Mouse (Mus musculus): Measurements from ENCODE around the gene Sap30bp. TPM values are rescaled to one million over a fixed set of nuclear protein-coding genes. Genes with fewer than 3 reads are reported as not detected.

Gene Sap30bp
- polyA plus RNA-seq, 1 experiment from 2014 or later = 51.0 TPM

- Histone ChIP-seq H3K27ac (no peak overlapping the region), H3K9me3 (replicated peaks) (no peaks in the 10 kb centered on the region), H3K4me3 (no peak overlapping the region), H3K4me2 (replicated peaks) (no peak overlapping the region), H3K4me1 (peaks cover 36% of the 10 kb centered on the region), H3K9ac (no peak overlapping the region), H3K27me3 (peaks cover 11% of the 10 kb centered on the region), H3K36me3 (0 out of 2 replicates have a peak, but pooled peaks cover 6% of the 10 kb centered on the region)
- WGBS = 79% methylated on average over 13 of the region's 13 CpGs
- ATAC-seq (ENCODE audit: low FRiP score) = no peak
Observed at GRCm38 (mm10) chr11:116008832-116009375, 75.8 kb downstream of the Sap30bp start.

DNA sequence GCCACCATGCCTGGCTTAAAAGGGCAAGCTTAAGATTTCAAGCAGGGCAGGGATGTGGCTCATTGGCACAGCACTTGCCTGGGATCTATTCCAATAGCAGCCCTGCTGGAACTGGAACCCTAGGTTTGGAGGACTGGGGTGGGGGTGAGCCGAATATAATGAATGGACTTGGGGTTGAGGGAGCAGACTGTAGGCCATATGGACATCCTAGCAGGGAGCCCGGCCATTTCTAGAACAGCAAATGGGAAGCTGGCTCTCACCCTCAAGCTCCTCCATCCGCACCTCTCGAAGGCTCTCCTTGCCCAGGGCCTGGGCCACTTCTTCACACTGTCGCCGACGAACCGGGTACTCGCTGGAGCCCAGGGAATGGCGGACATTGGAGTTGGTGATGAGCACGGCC, 76.6 kb downstream of the Sap30bp start:
- Histone ChIP-seq H3K4me3 (no peak overlapping the region), H3K9me3 (replicated peaks) (no peaks in the 10 kb centered on the region), H3K4me2 (replicated peaks) (no peak overlapping the region), H3K27me3 (peaks cover 11% of the 10 kb centered on the region), H3K36me3 (0 out of 2 replicates have a peak, but pooled peaks cover 6% of the 10 kb centered on the region), H3K9ac (no peak overlapping the region), H3K4me1 (peaks cover 34% of the 10 kb centered on the region), H3K27ac (no peak overlapping the region)
- 87% methylated on average over 11 of the region's 11 CpGs for WGBS
- no peak for ATAC-seq (ENCODE audit: low FRiP score)

GRCm38 (mm10) chr11:116010146-116010545, 77.1 kb downstream of the Sap30bp start:
- 96% methylated on average over 8 of the region's 8 CpGs for WGBS

DNA sequence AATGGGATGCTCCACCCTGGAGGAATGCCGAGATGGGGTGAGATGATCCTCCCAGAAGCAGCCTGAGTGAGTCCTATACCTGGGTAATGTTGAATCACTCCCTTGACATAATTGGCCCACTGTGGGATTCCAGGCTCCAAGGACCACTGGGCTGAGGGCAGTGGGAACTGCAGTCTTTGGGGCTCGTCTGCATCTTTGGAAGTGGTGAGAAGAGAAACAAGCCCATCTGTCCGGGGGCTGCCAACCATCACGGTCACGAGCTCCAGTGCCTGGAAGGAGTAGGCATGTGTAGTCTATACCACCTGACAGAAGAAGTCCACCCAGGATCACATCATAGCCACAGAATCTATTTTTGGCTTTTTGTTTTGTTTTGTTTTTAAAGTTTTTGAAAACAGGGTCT, 77.9 kb downstream of the Sap30bp start:
- Histone ChIP-seq H3K4me2 (replicated peaks) (no peak overlapping the region), H3K9ac (no peak overlapping the region), H3K27ac (no peak overlapping the region), H3K4me1 (peaks cover 21% of the 10 kb centered on the region), H3K27me3 (peaks cover 2% of the 10 kb centered on the region; the same call in 1 of the 2 replicates), H3K4me3 (no peak overlapping the region), H3K36me3 (0 out of 2 replicates have a peak, but pooled peaks cover 6% of the 10 kb centered on the region), H3K9me3 (replicated peaks) (no peaks in the 10 kb centered on the region)
- 85% methylated on average over 5 of the region's 5 CpGs for WGBS
- ATAC-seq (ENCODE audit: low FRiP score) = no peak

More at GRCm38 (mm10) chr11:116010146-116010545, 77.1 kb downstream of the Sap30bp start:
- Histone ChIP-seq H3K27me3 (peaks cover 10% of the 10 kb centered on the region), H3K4me3 (no peak overlapping the region), H3K27ac (no peak overlapping the region), H3K9ac (no peak overlapping the region), H3K9me3 (replicated peaks) (no peaks in the 10 kb centered on the region), H3K4me1 (peaks cover 29% of the 10 kb centered on the region), H3K4me2 (replicated peaks) (no peak overlapping the region), H3K36me3 (0 out of 2 replicates have a peak, but pooled peaks cover 6% of the 10 kb centered on the region)
- no peak for ATAC-seq (ENCODE audit: low FRiP score)

GRCm38 (mm10) chr11:116011529-116012261, 78.6 kb downstream of the Sap30bp start:
- WGBS = 19% methylated on average over 14 of the region's 14 CpGs
- ATAC-seq (ENCODE audit: low FRiP score) = no peak; the same call in 1 of the 2 replicates
- no peaks in the 10 kb centered on the region for H3K9me3 ChIP-seq (replicated peaks)
- H3K9ac ChIP-seq = peak overlapping the region; percentile 77
- peaks cover 2% of the 10 kb centered on the region; the same call in 1 of the 2 replicates for H3K27me3 ChIP-seq
- H3K4me3 ChIP-seq = peak overlapping the region; percentile 55
- peaks cover 19% of the 10 kb centered on the region for H3K4me1 ChIP-seq
- peak overlapping the region; percentile 72 for H3K27ac ChIP-seq
- H3K36me3 ChIP-seq = 0 out of 2 replicates have a peak, but pooled peaks cover 6% of the 10 kb centered on the region
- peak overlapping the region; percentile 85 for H3K4me2 ChIP-seq (replicated peaks)

- ATAC-seq (ENCODE audit: low FRiP score) = peak; percentile 78
- Histone ChIP-seq H3K27ac (peak within 1 kb of the TSS; percentile 72), H3K36me3 (0 out of 2 replicates have a peak, but pooled peaks cover 6% of the 10 kb centered on the region), H3K27me3 (peaks cover 2% of the 10 kb centered on the region; the same call in 1 of the 2 replicates), H3K4me1 (peaks cover 19% of the 10 kb centered on the region), H3K9me3 (replicated peaks) (no peaks in the 10 kb centered on the region), H3K9ac (peak within 1 kb of the TSS; percentile 77), H3K4me3 (peak within 1 kb of the TSS; percentile 55), H3K4me2 (replicated peaks) (peak within 1 kb of the TSS; percentile 85)
- under 1% methylated on average over 55 of the region's 55 CpGs for WGBS
Observed at GRCm38 (mm10) chr11:116012262-116012947, 79.3 kb downstream of the Sap30bp start, which contains the start of gene Galk1. Galk1 (minus strand) TSS chr11:116012719.

GRCm38 (mm10) chr11:116014821-116015220, 81.7 kb downstream of the Sap30bp start:
- H3K27me3 ChIP-seq = peaks cover 2% of the 10 kb centered on the region; the same call in 1 of the 2 replicates
- ATAC-seq (ENCODE audit: low FRiP score) = no peak
- no peak overlapping the region for H3K27ac ChIP-seq
- H3K9me3 ChIP-seq (replicated peaks) = no peaks in the 10 kb centered on the region
- 70% methylated on average over 8 of the region's 8 CpGs for WGBS
- 0 out of 2 replicates have a peak, but pooled peaks cover 1% of the 10 kb centered on the region for H3K36me3 ChIP-seq
- peaks cover 19% of the 10 kb centered on the region for H3K4me1 ChIP-seq
- H3K4me3 ChIP-seq = no peak overlapping the region
- H3K9ac ChIP-seq = no peak overlapping the region
- no peak overlapping the region for H3K4me2 ChIP-seq (replicated peaks)

Other genes with a start within 250 kb of the Sap30bp start
- gene Grb2, start 224.7 kb upstream of the Sap30bp start, polyA plus RNA-seq (2016; fragmentation: Nextera tagmentation; extraction: Ambion mirVana) = 151 and 164 TPM in 2 replicates
- 41.6 and 42.1 TPM in 2 replicates for gene Tmem94, start 167.8 kb upstream of the Sap30bp start, polyA plus RNA-seq (2016; fragmentation: Nextera tagmentation; extraction: Ambion mirVana)
- gene Caskin2, start 119.6 kb upstream of the Sap30bp start, polyA plus RNA-seq (2016; fragmentation: Nextera tagmentation; extraction: Ambion mirVana) = 17.2 and 17.9 TPM in 2 replicates
- gene Tsen54, start 118.6 kb upstream of the Sap30bp start, polyA plus RNA-seq (2016; fragmentation: Nextera tagmentation; extraction: Ambion mirVana) = 27.1 and 28.8 TPM in 2 replicates
- 4.0 and 6.1 TPM in 2 replicates for gene Llgl2, start 109.2 kb upstream of the Sap30bp start, polyA plus RNA-seq (2016; fragmentation: Nextera tagmentation; extraction: Ambion mirVana)
- 0.05 and 0.12 TPM in 2 replicates for gene Myo15b, start 74.9 kb upstream of the Sap30bp start, polyA plus RNA-seq (2016; fragmentation: Nextera tagmentation; extraction: Ambion mirVana)
- 2.3 and 4.2 TPM in 2 replicates for gene Smim5, start 33.3 kb upstream of the Sap30bp start, polyA plus RNA-seq (2016; fragmentation: Nextera tagmentation; extraction: Ambion mirVana)
- 1.3 TPM in 2 replicates for gene Smim6, start 21.3 kb upstream of the Sap30bp start, polyA plus RNA-seq (2016; fragmentation: Nextera tagmentation; extraction: Ambion mirVana)
- 31.8 and 34.7 TPM in 2 replicates for gene Recql5, start 195 bp downstream of the Sap30bp start, polyA plus RNA-seq (2016; fragmentation: Nextera tagmentation; extraction: Ambion mirVana)
- gene Itgb4, start 41.4 kb downstream of the Sap30bp start, polyA plus RNA-seq (2016; fragmentation: Nextera tagmentation; extraction: Ambion mirVana) = 1.7 and 2.1 TPM in 2 replicates
- 109 and 115 TPM in 2 replicates for gene Galk1, start 79.4 kb downstream of the Sap30bp start, polyA plus RNA-seq (2016; fragmentation: Nextera tagmentation; extraction: Ambion mirVana)
- 2,216 and 2,474 TPM in 2 replicates for gene H3f3b, start 94.7 kb downstream of the Sap30bp start, polyA plus RNA-seq (2016; fragmentation: Nextera tagmentation; extraction: Ambion mirVana)
- 48.8 and 49.1 TPM in 2 replicates for gene Unk, start 97.0 kb downstream of the Sap30bp start, polyA plus RNA-seq (2016; fragmentation: Nextera tagmentation; extraction: Ambion mirVana)
- gene Unc13d, start 144.7 kb downstream of the Sap30bp start, polyA plus RNA-seq (2016; fragmentation: Nextera tagmentation; extraction: Ambion mirVana) = 1.6 and 1.7 TPM in 2 replicates
- gene Wbp2, start 153.7 kb downstream of the Sap30bp start, polyA plus RNA-seq (2016; fragmentation: Nextera tagmentation; extraction: Ambion mirVana) = 90.7 and 97.7 TPM in 2 replicates
- gene Trim47, start 193.9 kb downstream of the Sap30bp start, polyA plus RNA-seq (2016; fragmentation: Nextera tagmentation; extraction: Ambion mirVana) = 4.4 and 5.3 TPM in 2 replicates
- 2.2 and 2.3 TPM in 2 replicates for gene Trim65, start 197.8 kb downstream of the Sap30bp start, polyA plus RNA-seq (2016; fragmentation: Nextera tagmentation; extraction: Ambion mirVana)
- 72.7 and 77.8 TPM in 2 replicates for gene Mrpl38, start 205.6 kb downstream of the Sap30bp start, polyA plus RNA-seq (2016; fragmentation: Nextera tagmentation; extraction: Ambion mirVana)
- 80.7 and 80.9 TPM in 2 replicates for gene Fbf1, start 234.9 kb downstream of the Sap30bp start, polyA plus RNA-seq (2016; fragmentation: Nextera tagmentation; extraction: Ambion mirVana)

All from hindbrain, embryonic 12.5 days (tissue).